Mouse (Mus musculus) frontal cortex, adult 2 months (tissue): ENCODE data around the gene Arpc1b. TPM values are rescaled to one million over a fixed set of nuclear protein-coding genes. Genes with fewer than 3 reads are reported as not detected.
"Not testable (repeated sequence)": the region's sequence is repeated elsewhere in the genome, so short reads cannot be mapped to it uniquely, and the experiment has no call there.

Experiments
- DNase-seq, 2 experiments: peaks; one replicate each; pipeline ENCODE4 v3.0.0; 2022; ENCODE audit warnings: low spot score in 1 of 2; ENCODE audit errors: extremely low spot score in 1 of 2
- polyA plus RNA-seq: library from polyadenylated mRNA; depleted of rRNA; stranded (reverse); fragments of >200 nt; gene quantifications from 2 replicates; pipeline ENCODE4 v1.2.3, GENCODE M21; 2012

Arpc1b gene
- polyA plus RNA-seq, 1 experiment: 73.6 TPM

DNA sequence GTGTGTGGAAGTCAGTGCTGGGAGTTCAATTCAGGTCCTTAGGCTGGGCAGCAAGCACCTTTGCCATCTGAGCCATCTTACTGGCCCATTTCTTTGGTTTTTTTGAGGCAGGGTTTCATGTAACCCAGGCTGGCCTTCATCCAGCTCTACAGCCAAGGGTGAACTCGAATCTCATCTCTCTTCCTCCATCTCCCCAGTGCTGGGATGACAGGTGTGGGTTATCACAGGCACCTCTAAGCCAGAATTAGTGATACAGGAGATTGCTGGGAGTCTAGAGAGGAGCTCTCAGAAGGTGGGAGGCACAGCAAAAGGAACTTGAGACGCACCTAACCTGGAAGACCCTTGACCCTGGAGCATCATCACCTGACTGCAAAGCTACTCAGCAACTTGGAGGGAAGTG lies 599 bp upstream of the Arpc1b start:
- no peak for DNase-seq

DNA sequence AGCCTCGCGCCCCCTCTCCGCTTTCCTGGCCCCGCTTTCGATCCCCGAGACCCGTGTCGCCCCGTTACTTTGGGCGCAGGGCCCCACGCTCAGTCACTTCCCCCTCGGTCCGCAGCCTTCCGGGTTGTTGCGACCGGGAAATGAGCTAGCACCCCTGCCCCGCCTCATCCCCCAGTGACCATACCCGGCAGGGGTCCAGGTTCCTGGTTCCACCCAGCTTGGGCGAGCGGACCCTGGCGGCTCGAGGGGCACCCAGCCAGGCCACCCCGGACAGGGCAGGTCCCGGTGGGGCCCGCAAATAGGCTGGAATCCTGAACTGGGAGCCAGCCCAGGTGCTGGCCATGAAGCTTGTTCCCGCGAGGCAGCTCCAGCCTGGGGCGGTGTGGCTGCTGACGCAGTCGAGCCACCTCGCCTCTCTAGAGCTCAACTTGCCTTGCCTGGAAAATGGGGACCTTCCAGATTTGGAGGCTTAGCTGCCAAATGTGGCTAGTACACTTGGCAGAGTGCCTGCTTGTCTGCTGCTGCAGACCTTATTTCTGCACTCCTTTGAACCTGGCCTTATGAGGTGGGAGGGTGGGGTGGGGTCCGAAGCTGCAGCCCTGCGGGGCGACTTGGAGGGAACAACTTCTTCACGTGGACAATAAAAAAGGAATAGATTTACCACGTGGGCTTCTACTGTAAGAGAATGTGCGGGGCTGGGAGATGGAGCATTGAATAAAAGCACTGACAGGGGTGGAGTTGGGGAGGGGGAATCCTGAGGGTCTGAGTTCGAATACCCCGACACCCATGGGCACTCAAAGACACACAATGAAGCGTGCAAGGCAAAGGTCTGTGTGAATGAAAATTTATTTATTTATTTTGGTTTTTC lies 825 bp downstream of the Arpc1b start:
- no peak for DNase-seq

DNA sequence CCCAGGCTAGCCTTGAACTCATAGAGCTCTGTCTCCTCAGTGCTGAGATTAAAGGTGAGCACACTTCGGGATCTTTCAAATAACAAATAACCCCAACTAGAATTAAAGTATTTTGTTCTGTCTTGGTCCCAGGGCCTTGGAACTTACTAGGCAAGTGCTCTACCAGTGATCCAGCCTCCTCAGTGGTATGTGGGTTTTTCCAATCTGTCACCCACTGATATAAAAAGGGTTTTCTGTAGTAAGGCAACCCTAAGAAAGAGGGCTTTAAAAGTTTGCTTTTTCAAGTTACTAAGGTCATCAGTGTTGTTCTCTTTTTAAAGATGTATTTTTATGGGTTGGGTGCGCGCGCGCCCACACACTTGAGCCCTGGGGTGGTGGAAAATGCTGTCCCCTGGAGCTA lies 1.7 kb downstream of the Arpc1b start:
- DNase-seq: no peak

DNA sequence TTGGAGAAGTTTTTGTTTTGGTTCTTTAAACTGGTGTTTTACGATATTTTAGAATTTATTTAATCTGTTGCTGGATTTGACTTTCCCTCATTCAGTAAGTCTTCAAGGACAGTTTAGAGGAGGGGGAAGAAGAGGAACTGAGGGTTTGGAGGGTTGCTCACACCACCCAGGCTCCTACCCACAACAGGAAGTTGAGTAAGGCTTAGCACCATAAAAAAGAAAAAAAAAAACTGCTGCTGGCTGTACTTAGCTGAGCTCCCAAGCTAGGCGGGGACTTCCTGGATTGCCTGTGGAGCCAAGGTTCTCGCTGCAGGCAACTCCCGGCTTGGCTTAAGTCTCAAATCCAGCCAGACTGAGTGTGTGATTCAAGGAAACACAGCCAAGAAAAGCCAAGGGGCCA lies 2.3 kb downstream of the Arpc1b start:
- DNase-seq: no peak

DNA sequence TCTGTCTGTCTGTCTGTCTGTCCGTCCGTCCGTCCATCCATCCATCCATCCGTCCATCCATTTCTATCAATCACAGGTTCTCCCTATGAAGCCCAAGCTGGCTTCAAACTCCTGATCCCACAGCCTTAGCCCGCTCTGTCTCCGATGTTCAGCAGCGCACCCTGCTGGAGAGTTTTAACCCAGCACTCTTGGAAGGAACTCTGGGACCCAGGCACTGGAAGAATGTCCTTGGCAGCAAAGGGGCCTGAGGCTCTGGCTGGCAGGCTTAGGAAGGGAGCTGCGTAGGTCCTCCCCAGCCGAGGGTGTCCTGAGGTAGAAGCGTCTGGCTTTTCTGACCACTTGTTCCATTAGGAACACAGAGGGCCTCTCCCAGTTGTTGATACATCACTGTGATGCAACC lies 2.9 kb downstream of the Arpc1b start:
- peak in 1 of 2 experiments; percentile 62 for DNase-seq

DNA sequence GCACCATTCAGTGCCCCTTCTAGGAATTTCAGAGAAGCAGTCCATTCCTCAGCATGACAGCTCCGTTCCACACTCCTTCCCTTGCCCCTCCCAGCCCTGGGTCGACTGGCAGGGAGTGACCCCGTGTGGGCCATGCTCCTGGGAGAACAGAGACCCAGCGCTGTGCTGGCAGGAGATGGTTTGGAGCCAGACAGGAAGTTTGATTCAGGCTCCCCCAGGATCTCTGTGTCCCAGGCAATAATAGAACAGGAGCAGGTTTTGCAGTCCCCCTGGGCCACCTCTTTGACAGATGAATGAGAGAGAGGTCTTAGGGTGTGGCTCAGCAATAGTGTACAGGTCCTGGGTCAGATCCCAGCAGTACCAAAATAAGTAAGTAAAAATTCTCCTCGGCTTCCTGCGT lies 4.0 kb downstream of the Arpc1b start:
- DNase-seq: no peak

DNA sequence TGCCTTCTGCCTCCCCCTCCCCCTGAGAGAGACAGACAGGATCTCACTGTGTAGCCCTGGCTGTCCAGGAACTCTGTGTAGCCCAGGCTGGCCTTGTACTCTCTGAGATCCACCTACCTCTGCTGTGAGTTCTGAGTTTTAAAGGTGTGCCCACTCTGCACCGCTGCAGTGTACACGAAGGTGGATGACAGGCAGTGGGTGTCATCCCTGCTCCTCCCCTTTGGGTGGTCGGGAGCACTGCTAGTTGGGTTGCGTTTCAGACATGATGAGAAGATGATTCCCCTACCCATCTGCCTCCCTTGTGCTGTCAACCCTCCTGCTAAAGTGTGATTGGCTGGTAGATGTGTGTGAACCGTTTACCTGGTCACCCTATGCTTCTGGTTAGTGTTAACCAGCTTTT lies 4.4 kb downstream of the Arpc1b start:
- no peak for DNase-seq

DNA sequence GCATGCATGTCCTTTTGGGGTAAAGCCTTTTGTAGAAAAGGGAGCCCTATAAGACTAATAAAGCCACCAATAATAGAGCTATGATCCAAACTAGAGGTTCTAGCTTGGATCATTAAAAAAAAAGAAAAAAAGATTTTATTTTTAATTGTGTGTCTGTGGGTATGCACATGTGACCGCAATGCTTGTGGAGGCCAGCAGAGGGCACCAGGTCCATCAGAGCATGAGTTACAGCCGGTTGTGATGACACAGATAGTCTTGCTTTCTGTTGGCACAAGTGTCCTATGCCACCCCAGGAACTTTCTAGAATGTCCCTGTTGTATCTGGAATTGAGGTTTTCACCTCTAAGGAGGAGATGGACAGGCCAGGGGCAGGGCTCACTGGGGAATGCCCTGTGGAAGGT lies 5.4 kb downstream of the Arpc1b start:
- DNase-seq: no peak

DNA sequence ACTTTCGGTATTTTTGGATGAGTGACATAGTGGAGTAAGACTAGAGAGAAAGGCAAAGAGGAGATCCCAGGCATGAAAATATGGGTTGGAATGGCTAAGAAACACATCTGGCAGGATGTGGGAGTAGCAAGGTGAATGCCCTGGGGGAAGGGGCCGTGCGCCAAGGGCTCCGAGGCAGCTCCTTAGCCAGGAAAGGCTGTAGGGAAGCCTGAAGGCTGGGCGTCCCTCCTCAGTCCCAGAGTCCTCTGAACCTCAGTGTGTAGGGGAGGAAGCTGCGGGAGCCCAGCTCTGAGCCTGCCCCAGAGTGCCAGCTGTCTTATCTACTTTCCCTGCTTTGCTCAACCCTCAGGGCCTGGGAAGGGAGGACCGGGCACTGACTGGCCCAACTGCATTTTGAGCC lies 6.9 kb downstream of the Arpc1b start:
- DNase-seq: no peak

DNA sequence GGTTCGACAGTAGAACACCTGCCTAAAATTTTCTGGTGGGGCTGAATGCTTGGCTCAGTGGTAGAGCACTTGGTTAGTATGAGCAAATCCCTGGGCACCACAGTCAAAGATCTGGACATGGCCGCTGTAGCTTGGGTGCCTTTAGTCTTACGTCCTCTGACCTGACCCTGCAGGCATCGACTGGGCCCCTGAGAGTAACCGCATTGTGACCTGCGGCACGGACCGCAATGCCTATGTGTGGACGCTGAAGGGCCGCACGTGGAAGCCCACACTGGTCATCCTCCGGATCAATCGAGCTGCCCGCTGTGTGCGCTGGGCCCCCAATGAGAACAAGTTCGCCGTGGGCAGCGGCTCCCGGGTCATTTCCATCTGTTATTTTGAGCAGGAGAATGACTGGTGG lies 9.4 kb downstream of the Arpc1b start:
- no peak for DNase-seq

DNA sequence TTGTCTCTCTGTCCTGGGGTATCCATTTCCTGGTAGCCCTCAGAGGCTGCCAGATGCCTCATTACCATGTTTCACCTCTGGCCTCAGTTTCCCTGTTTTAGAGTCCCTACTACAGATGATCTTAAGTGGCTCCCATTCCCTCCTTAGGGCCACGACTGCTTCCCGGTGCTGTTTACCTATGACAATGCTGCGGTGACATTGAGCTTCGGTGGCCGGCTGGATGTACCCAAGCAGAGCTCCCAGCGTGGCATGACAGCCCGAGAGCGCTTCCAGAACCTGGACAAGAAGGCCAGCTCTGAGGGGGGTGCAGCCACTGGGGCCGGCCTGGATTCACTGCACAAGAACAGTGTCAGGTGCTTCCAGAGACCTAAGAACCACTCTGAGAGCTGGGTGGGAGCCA lies 12.6 kb downstream of the Arpc1b start:
- no peak for DNase-seq

DNA sequence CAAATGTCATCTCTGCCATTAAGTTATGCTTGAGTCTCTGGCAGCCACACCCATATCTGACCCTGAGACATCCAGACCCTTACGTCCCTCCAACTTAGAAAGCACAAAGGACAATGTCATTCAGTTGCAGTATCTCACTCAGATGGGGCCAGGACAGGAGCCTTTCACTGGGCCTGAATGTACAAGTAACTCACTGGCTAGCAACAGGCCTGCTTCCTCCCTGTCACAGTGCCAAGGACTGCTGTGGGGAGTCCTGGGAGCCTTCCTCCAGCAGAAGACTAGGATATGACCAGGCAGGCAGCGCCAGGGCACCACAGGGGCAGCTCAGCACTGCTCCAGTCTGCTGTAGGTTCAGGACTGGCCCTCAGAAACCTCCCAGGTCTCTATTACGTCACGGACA lies 15.1 kb downstream of the Arpc1b start:
- no peak for DNase-seq

DNA sequence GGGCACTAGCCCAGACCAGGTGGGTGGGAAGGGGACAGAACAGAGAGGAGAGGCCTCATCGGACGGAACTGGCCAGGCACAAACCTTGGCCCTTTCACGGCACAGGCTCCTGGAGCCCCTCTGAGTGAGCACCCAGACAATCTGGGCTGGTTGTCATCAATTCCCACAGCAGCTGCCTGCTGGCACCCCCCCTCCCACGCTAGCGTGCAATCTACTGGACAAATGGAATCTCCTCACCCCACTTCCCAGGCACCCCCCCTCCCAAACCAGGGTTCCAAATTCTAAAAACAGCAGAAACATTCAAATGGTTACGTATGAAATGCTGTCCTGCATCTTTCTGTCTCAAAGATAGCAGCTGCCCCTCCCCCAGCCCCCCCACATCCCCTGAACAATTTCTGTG lies 15.8 kb downstream of the Arpc1b start:
- DNase-seq: not testable (repeated sequence)

DNA sequence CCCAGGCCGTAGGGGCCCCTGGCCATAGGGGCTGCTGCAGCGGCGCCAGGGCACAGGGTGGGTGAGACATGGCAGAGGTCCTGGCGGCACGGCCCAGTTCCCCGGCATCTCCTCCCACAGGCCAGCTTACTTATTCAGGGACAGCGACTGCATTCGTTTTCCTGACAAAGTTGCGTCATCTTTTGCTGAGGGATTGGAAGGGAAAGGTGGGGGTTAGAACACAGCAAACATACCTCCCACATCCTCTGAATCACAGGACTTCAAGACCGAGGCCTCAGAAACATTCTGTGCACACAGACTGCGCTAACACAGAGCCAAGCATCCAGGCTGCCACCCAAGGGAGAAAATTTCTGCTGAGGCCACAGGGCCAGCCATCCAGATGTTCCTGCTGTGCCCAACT lies 16.2 kb downstream of the Arpc1b start:
- peak; percentile 71 to 81 for DNase-seq

DNA sequence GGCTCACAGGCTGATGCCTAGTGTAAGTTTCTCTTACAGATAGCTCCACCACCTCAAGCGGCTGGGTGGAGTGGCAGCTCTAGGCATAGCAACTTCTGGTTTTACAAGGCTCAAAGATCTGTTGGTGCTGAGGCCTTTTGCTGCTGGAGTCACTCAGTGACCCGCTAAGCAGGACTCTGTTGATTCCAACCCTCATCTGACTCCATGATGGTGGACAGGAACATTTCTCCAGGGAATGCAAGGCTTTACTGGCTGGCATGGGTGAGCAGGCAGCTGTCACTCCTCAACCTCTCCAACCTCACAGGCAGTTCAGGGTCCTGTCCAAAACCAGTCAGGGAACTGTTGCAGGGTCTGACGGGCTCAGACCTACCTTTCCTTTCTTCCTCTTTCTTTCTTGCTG lies 17.0 kb downstream of the Arpc1b start:
- DNase-seq: no peak

DNA sequence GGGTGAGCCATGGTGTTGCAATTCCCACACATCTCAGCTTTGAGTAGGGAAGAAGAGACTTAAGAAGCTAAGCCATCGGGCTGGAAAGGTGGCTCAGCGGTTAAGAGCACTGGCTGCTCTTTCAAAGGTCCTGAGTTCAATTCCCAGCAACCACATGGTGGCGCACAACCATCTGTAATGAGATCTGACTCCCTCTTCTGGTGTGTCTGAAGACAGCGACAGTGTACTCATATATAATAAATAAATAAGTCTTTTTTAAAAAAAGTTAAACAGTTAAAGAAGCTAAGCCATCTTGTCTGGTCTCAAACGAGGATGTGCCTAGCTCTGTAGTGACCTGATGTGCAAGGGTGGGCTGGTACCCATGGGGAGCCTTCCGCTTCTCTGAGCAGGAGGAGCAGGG lies 19.3 kb downstream of the Arpc1b start:
- not testable (repeated sequence) for DNase-seq

DNA sequence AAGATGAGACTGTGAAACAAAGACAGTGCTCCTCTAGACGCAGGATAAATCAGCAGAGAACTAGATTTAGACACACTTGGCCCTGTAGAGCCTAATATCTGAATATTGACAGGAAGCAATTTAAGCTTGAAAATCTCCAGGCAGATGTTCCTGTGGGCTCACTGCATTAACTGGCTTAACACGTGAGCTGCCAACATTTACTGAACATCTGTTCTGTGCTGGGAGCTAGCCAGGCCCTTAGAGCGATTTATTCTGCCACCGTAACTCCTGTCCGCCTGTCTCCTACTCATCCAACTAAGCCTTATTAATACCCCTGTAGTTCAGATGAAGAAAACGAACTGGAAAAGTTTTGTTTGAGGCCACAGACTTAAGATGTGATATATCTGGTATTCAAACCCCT lies 24.8 kb downstream of the Arpc1b start:
- DNase-seq: peak in 1 of 2 experiments; percentile 23

DNA sequence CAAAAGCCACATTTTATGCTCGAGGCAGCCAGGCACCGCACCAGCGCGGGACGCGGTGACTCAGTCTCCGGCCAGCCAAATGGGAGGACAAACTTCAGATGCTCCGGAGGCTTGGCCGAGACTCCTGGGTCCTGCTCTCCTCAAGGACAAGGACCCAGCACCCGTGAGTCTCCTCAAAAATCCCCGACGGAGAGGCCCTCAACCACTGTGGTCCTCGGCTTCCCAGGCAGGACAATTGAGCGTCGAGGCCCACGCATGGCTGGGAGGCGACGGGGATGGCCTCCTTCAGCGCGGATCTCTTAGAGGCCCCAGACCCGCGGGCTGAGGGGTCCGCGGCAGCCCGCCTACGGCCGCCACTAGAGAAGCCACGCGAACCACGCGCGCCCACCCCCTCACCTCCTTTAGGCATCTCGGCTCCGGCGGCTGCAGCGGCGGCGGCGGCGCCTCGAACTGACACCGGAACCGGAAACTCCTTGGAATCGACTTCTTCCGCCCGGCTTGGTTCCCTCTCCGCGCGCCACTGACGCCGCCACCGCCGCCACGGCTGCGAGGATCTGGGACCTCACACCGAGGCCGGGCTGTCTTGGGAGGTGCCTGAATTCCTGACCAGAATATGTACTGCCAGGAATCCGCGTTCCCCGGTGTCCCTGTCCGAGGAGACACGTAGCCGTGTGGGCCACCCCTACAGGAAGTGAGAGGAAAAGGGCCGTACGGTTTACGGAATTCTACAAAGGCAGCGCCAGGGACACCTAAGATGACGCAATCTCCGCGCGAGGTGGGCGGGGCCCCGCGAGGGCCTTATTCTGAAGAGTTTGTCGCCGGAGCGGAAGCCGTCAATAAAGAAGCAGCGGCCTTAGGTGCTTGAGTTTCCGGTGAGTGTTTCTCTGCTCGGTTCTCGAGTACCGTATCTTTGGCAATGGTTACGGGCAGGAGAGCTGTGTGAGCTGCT lies 25.8 kb downstream of the Arpc1b start, which contains the start of the genes Pdap1 and Bud31:
Gene Pdap1 (minus strand): TSS at position 668 of the 949 bp plus-strand sequence.
Gene Bud31 (plus strand): TSS at position 792 of the 949 bp plus-strand sequence.
- peak; percentile 89 to 97 for DNase-seq

DNA sequence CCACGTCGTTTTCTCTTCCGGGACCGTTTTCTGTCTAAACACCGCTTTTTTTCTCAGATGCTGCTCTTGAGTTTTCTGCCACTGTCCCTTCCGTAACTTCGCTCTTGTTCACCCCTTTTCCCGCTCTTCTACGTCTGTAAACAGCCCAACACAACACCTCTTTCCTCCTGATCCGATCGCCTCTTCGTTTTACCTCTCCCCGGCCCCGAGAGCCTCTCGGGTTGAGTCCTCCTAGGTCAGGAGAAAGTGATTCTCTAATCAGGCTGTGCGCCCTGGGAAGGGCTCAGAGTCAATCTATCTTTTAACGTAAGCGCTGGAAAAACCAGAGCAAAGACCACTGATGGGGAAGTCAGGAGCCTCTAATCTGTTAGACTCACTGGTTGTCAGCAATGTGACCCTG lies 26.6 kb downstream of the Arpc1b start:
- no peak for DNase-seq

DNA sequence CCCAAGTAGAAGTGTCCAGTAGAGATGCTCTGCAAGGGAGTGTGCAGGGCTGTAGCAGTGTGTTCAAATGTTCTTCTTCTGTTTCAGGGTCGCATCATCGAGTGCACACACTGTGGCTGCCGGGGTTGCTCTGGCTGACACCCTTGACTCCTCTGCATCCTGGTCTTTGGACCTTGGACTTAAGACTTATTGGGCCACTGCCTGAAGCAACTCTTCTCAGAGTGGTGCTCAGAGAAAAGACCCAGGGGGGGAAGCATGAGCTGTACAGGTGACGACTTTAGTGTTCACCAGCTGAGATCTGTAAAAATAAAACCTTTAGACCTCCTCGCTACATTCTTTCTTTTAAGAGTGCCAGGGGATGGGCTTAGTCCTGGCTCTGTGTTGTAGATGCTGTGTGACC lies 33.7 kb downstream of the Arpc1b start:
- DNase-seq: no peak

DNA sequence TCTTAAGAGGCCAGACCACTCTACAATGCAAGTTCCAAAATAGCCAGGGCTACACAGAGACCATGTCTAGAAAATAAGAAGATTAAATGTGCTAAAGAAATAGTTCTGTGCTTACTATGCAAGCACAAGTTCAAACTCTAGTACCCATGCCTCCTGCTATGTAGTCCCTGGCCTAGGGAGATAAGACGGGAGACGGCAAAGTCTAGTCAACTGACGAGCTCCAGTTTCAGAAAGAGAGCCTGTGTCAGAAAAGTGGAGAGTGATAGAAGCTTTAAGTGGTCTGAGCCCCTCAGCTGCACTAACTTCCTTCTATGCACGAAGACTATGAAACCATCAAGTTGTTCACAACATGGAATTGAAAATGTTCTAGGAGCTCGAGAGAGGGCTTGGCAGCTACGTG lies 35.3 kb downstream of the Arpc1b start:
- no peak for DNase-seq
